Mouse (Mus musculus) ES-Bruce4 (cell line): ENCODE results near the gene Arl4c. TPM values are rescaled to one million over a fixed set of nuclear protein-coding genes. Genes with fewer than 3 reads are reported as not detected.

Experiments used
- H3K27ac ChIP-seq: 2 replicates; pipeline ENCODE4 v1.5.1; 2012; ENCODE audit warnings: low read length, inconsistent platforms; ENCODE audit not compliant: insufficient read depth
- H3K27me3 ChIP-seq: 2 replicates; pipeline ENCODE4 v1.6.1; 2012; ENCODE audit warnings: mild to moderate bottlenecking, low read length, inconsistent platforms; ENCODE audit not compliant: control insufficient read depth, poor library complexity, insufficient read depth, severe bottlenecking
- H3K36me3 ChIP-seq: 2 replicates; pipeline ENCODE4 v1.6.1; 2012; ENCODE audit warnings: inconsistent platforms, mild to moderate bottlenecking, low read length, moderate library complexity; ENCODE audit not compliant: control insufficient read depth, poor library complexity, insufficient read depth, severe bottlenecking
- H3K4me1 ChIP-seq: one replicate; pipeline ENCODE4 v1.8.1; 2011; ENCODE audit warnings: low read length; ENCODE audit not compliant: control insufficient read depth, insufficient read depth
- H3K4me3 ChIP-seq: 2 replicates; pipeline ENCODE4 v1.5.1; 2011; ENCODE audit warnings: low read depth, mild to moderate bottlenecking, low read length
- H3K9ac ChIP-seq: 2 replicates; pipeline ENCODE4 v1.6.1; 2012; ENCODE audit warnings: low read depth, mild to moderate bottlenecking, inconsistent platforms; ENCODE audit not compliant: poor library complexity, severe bottlenecking
- H3K9me3 ChIP-seq: replicated peaks from 2 replicates; pipeline ENCODE4 v1.6.1; 2012; ENCODE audit warnings: mild to moderate bottlenecking, low read length, inconsistent platforms; ENCODE audit not compliant: control insufficient read depth, poor library complexity, insufficient read depth, severe bottlenecking
- CTCF ChIP-seq: IDR thresholded peaks from one replicate; pipeline ENCODE4 v1.8.1; 2011; ENCODE audit warnings: low read depth, low read length
- EP300 ChIP-seq: IDR thresholded peaks from 2 replicates; pipeline ENCODE4 v1.6.1; 2011; ENCODE audit warnings: low read depth, low read length; ENCODE audit not compliant: insufficient read depth
- POLR2A ChIP-seq: IDR thresholded peaks from one replicate; pipeline ENCODE4 v1.8.1; 2011; ENCODE audit warnings: low read length; ENCODE audit not compliant: insufficient read depth
- polyA plus RNA-seq: library from polyadenylated mRNA; stranded (reverse); fragments of >200 nt; gene quantifications from 2 replicates; pipeline ENCODE4 v1.2.4, GENCODE M21; 2011; ENCODE audit warnings: low read depth; ENCODE audit not compliant: missing spikeins, insufficient read depth, insufficient read length

Gene Arl4c
- polyA plus RNA-seq, 1 experiment = 108 TPM

DNA sequence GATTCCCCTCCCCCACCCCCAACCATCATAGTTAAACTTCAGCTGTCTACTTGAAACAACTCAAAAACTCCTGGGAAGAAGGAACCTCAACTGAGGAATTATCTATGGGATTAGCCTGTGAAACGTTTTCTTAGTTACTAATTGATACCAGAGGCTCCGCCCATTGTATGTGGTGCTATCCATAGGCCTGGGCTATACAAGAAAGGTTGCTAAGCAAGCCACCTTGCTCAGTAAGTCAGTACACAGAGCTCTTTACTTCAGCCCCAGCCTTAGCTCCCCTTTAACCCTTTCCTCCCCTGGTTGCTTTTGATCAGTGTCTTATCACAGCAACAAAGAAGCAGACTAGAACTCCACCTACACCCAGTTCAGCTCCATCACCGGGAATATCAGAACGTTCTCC, 31.2 kb downstream of the Arl4c start:
- Histone ChIP-seq H3K9ac (no peak overlapping the region), H3K9me3 (no peaks in the 10 kb centered on the region), H3K27ac (no peak overlapping the region), H3K27me3 (no peaks in the 10 kb centered on the region), H3K4me1 (peaks cover 7% of the 10 kb centered on the region), H3K4me3 (no peak overlapping the region), H3K36me3 (no peaks in the 10 kb centered on the region)
- TF ChIP-seq EP300 (no peak), CTCF (no peak), POLR2A (no peak)

DNA sequence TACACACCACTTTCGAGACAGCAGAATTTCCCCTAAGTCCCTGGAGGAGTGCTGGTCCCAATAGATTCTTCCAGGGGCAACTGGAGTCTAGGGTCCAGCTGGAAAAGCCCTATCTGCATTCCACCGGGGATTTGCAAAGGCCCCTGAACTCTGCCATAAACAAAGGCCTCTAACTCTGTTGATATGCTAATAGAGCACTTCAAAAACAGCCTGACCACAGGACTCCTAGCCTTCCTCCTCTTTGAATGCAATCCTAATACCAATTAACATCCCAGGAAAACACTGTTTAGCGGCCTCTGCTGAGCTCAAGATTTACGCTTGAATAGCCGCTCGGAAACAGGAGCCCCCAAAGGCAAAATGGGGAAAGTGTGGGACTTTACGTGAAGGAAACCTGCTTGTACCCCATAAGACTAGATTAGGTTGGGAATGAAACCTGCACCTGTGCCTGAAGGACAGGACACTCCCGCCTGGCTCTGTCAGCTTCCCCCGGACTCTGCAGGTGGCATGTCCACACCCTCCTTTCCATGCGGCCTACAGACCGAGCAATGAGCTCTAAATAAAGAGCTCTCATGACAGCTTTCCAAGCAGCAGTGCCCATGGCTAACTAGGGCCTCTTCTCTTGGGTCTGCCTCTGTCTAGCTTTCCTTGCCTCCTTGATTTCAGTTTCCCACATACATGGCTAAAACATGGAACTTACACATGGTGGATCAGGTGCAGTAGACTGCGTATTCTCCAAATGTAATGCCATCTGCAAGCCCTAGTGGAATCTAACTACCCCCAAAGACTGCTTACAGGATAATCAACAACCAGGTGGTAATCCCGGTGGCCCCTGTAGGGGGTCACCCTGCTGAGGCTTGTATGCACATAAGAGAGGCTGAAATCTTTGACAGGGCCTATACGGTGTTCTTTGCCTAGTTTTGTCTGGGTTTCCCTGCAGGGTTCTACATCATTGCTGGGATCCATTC, 32.9 kb downstream of the Arl4c start:
- peak overlapping the region; percentile 94 for H3K27ac ChIP-seq
- H3K36me3 ChIP-seq = no peaks in the 10 kb centered on the region
- no peak overlapping the region for H3K9ac ChIP-seq
- H3K27me3 ChIP-seq = no peaks in the 10 kb centered on the region
- H3K4me3 ChIP-seq = 0 out of 2 replicates have a peak overlapping the region, but pooled peaks have one; percentile 8
- TF ChIP-seq POLR2A (no peak), EP300 (peak; percentile 97), CTCF (no peak)
- no peaks in the 10 kb centered on the region for H3K9me3 ChIP-seq
- H3K4me1 ChIP-seq = peaks cover 9% of the 10 kb centered on the region

DNA sequence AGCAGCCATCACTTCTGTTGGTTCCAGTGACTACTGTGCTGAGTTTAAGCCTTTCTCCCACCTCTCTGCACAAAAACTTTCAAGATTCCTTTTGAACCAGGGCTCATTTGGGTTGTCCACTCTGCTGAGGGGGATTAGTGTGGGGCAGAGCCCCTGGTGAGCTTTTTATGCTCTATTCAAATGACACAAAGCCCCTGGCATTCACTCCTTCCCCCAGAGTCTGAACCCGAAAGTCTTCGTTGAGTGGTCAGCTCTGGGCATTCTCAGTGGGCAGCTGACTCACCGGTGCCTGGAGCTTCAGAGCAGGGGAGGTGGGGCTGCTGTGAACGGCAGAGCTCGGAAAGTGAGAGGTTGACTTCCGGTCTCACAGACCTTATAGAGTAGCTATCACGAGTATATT, 33.7 kb downstream of the Arl4c start:
- H3K4me3 ChIP-seq = no peak overlapping the region
- peak overlapping the region; percentile 76 for H3K27ac ChIP-seq
- H3K9ac ChIP-seq = no peak overlapping the region
- no peaks in the 10 kb centered on the region for H3K9me3 ChIP-seq
- H3K4me1 ChIP-seq = peaks cover 9% of the 10 kb centered on the region
- TF ChIP-seq POLR2A (no peak), CTCF (no peak), EP300 (no peak)
- no peaks in the 10 kb centered on the region for H3K36me3 ChIP-seq
- H3K27me3 ChIP-seq = no peaks in the 10 kb centered on the region

GRCm38 (mm10) chr1:88664623-88665022, 37.4 kb downstream of the Arl4c start:
- Histone ChIP-seq H3K9ac (no peak overlapping the region), H3K27ac (no peak overlapping the region), H3K4me1 (peaks cover 2% of the 10 kb centered on the region), H3K36me3 (no peaks in the 10 kb centered on the region), H3K9me3 (no peaks in the 10 kb centered on the region), H3K4me3 (no peak overlapping the region), H3K27me3 (no peaks in the 10 kb centered on the region)
- no peak for TF ChIP-seq CTCF
- TF ChIP-seq POLR2A = no peak
- no peak for TF ChIP-seq EP300

GRCm38 (mm10) chr1:88662736-88663135, 39.3 kb downstream of the Arl4c start:
- Histone ChIP-seq H3K36me3 (no peaks in the 10 kb centered on the region), H3K27ac (no peak overlapping the region), H3K27me3 (no peaks in the 10 kb centered on the region), H3K4me1 (peaks cover 2% of the 10 kb centered on the region), H3K9ac (no peak overlapping the region), H3K9me3 (no peaks in the 10 kb centered on the region), H3K4me3 (no peak overlapping the region)
- TF ChIP-seq POLR2A (no peak), CTCF (no peak), EP300 (no peak)

GRCm38 (mm10) chr1:88661209-88661608, 40.8 kb downstream of the Arl4c start:
- no peak overlapping the region for H3K4me3 ChIP-seq
- no peak overlapping the region for H3K9ac ChIP-seq
- no peak for TF ChIP-seq POLR2A
- TF ChIP-seq CTCF = no peak
- no peak for TF ChIP-seq EP300
- H3K27me3 ChIP-seq = no peaks in the 10 kb centered on the region
- H3K9me3 ChIP-seq = no peaks in the 10 kb centered on the region
- H3K27ac ChIP-seq = no peak overlapping the region
- no peaks in the 10 kb centered on the region for H3K36me3 ChIP-seq
- H3K4me1 ChIP-seq = peaks cover 2% of the 10 kb centered on the region
